Mouse (Mus musculus): ENCODE results near the gene Erc2.

The Erc2 gene

DNA sequence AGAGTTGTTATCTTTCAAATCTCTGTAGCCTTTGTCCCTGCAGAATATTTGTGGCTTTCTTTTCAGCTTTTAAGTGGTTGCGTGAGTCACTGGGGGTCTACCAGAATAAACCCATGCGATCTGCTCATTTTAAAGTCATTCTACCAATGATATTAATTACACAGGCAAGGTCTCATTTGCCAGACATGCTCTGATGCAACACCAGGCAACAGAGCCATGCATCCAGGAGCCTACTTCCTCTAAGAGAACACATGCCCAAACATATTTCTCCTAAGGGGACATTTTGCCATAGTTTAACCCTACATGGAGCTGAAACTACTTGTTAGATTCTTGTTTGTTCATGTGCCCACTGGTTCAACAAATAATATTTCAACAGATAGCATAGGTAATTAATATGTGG lies 584.1 kb downstream of the Erc2 start:
- DNase-seq, result no peak

DNA sequence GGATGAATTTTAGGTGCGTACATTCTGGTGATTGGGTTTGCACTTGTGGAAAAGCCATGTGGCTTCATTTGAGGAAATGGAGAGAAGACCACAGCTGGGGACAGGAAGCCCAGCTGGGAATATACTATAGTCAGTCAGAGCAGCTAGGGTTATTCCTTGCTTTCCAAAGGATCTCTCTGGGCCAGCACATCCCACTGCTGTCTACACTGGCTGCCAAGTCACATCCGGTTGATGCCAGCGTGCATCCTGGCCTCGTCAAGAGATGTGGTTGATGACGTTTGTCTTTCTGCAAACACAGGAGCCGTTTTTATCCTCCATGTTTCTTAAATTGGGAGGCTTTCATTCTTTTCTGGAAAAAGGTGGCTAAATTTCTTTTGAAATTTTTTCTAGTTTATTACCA lies 603.3 kb downstream of the Erc2 start:
- DNase-seq, result no peak

DNA sequence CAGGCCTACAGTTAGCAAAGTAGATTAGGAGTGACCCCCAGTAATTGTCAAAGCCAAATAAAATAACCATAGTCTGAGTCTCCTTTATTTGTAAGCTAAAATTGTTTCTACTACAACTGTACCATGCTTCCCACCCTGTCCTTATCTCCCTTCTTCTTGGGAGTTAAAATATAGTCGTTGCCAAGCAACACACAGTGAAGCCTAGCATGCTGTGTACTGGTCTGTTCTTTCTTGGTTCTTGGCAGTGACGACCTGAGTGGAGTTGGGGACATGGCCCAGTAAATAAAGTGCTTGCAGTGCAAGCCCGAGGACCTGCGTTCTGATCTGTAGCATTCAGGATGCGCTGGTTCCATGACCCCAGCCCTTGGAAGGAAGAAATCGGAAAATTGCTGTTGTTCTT lies 608.3 kb downstream of the Erc2 start:
- no peak for DNase-seq

DNA sequence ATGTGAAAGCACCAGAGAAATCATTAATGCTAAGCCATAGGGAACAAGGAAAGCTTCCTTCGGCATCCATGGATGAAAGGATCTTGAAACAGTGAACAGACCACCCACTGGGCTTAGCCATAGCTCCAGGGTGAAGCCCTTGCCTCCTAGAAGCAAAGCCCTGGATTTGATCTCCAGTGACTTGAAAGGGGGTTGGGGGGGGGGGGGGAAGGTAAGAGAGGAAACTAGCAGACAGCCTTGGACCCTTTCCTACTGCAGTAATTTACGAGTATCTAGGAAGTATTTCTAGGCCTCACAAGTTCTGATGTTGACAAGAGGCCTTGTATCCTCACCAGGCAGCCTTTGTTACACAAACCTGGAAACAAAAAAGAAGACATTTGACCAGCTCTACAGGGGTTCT lies 609.0 kb downstream of the Erc2 start:
- no peak for DNase-seq

DNA sequence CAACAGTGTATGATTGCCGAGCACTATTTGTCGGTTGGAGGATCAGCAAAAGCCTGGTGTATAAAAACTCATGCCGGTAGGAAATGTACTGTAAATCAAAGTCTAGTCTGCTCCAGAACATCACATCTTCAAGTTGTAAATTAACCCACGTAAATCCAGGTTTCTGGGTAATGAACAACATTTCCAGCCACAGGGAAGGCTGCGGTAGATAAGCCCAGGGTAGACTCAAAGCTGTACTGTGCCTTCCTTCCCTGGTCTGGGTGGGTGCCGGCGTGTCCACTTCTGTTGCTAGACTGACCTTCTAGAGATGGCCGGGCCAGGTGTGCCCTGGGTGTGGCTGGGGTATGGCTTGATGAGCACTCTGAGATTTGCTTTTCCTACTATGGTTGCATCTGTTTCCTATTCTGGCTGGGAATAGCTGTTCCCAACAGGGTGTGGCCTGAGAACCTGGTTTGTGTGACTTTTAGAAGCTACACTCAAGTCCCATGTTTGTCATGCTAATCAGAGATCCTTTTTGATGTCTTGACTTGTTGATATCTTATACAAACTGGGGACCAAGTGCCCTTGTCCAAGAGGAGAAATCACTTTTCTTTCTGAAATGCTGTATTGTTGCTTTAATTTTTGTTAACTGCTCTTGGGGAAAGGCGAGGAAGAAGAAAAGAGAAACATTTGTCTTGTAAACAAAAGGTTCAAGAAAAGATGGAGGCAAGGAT lies 616.3 kb downstream of the Erc2 start:
- DNase-seq, result no peak

DNA sequence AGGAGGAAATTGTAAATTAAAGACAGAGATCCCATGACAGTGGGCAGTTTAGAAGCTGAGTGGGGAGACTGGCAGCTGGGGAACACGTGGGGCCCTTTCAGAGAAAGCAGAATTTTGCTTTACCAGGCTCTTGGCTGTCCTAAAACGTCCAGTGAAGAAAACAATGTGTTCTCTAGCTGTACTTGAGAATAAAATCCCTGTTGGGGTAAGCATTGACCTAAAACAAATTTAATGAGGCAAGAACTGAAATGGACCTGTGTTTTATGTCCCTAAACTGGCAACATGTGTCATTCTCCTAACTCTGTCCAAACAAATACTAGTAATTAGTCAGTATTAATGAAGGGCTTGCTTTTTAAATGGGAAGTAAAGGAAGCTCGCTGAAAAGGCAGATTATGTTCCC lies 617.9 kb downstream of the Erc2 start:
- DNase-seq, result no peak

DNA sequence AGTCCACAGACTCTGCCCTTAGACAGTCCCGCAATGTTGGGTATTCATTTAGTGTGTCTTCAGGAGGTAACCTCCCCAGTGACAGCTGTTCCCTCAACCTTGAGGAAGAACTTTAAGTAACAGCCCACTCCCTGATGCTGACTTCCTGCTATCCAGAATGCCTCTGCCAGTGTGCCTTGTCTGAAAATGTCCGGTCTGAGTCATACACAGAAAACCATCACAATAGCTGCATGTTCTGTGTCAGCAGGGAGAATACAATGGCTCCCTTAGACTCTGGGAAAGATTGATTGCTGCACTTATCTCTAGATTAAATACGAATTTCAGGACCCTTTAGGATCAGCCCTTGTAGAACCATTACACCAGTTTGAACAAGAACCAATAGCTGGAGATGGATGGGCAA lies 620.5 kb downstream of the Erc2 start:
- DNase-seq, result no peak

DNA sequence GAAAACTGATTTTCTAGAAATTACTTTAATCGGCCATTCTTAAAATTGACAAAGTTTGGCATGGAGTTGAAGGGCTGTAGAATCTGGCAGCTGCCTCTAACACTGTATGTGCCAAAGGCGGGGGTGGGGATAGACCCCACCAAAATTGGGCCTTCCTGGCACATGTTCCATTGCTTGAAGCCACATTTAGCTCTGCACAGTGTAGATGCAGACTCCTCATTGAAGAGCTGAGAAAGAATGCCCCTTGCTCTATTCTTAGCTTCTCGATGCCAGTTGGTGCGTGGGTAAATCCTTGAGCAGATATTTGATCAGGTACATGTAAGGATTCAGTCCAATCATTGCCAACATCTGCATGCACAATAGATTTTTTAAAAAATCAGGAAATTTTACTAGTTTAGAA lies 621.2 kb downstream of the Erc2 start:
- DNase-seq, result no peak

DNA sequence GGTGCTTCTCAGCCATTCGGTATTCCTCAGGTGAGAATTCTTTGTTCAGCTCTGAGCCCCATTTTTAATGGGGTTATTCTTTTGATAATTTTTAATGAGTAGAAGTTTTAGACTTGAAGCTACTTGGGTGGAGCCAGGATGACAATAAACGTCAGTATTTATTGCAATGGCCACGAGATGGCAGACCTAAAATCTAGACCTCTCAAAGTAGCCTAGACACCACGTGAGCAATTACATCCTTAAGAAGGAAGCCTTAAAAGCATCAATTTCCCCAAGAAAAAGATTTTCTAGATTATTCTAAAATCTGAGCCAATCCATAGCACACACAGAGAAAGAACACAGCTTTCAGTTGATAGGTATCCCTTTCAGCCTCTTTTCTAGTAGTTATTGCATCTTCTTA lies 640.5 kb downstream of the Erc2 start:
- no peak for DNase-seq

DNA sequence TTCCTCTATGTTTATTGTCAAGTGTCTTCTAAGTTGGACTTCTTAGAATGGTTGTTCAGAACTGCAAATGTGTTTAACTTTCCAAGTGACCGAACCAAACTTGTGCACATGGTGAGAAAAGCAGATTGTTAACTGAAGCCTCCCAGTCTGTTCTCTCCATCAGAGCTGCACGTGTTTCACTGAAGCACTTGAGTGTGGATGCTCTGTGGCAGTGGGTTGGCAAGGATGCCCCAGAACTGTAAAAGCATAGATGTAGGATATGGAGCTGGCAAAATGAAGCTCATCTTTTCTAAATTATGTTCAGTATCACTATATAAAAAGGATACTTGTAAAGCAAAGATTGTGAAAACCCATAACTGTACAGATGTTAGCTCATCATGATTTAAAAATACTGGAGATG lies 645.1 kb downstream of the Erc2 start:
- DNase-seq, result no peak

DNA sequence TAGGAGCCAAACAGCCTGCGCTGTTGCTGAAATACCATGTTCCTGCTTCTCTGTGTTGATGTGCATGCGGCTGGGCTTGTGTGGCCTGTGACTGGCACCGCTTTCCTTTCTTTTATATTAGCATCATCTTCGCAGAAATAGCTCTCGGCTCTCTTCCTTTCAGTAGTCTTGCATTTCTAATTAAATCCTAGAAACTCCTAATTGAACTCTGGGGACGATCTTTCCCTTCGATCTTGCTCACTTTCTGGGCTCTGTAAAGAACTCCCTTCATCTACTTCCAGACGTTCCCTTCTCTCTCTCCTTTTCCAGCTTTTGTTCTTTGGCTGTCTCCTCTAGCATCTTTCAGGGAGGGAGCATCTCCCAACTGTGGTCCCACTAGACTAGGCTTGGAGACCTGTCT lies 649.6 kb downstream of the Erc2 start:
- no peak for DNase-seq

DNA sequence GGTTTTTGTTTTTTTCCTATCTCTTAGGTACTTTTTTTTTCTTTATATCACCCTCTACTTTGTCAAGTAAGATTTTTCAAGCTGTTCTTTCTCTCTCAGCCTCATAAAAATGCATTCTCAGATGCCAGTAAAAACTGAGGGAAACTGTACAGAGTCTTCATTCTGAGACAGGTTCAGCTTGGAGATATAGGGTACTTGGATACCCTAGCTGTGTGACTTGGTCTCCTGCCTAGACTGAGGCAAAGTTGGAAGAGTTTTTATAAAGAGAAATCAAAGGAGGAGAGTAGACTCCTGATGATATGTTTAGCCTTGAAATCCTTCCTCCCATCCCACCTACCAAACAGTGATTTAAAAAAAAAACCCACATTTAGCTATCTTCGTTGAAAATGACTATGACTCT lies 651.4 kb downstream of the Erc2 start:
- DNase-seq, result no peak

DNA sequence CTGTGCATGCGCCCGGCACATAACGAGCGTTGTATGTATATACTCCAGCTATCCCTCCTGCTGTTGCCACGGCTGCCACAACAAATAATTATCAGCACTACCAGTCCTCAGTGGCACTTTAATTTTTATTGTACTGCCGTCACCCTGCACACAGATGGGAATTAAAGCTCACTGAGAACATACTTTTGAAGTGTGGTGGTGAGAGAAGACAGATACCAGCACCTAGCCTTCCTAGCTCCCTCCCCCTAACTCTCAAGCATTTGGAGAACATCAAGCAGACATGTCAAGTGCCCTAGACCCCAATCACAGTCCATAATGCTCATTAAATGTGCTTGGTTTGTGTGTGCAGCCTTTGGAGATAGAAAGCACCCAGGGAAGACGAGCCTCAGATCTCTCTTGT lies 652.6 kb downstream of the Erc2 start:
- no peak for DNase-seq

DNA sequence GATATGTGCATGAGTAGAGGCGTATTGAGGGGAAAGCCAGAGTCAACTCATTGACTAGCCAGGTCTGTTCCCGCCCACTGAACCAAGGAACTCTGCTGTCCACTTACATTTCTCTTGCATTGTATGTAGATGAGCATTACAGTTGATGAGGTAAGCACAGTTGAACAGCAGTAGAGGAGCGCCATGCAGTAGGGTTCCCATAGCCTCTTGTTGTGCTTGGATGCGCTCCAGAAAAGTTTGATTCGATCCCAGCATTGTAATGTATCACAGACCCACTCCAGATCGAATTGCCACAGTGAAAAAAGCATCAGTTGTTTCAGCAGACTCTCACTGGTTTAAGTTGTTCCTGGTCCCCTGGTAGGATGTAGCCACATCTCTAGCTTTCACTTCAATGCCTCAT lies 656.7 kb downstream of the Erc2 start:
- no peak for DNase-seq

DNA sequence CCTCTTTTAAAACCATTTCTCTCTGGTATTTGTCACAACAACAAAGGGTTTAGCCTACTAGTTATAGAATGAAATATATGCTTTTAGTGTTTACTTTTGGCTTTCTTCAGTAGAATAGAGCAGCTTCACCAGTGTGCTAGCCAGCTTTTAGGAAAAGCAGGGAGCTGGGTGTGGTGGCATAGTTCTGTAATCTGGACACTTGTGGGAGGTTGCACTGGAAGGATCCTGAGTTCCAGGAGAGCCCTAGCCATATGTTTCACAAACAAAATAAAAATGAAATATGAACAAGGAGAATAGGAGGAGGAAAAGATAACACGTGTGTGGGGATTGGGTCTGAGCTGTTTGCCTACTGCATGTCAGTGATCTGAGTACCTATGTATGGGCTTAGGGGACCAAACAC lies 658.1 kb downstream of the Erc2 start:
- DNase-seq, result no peak

DNA sequence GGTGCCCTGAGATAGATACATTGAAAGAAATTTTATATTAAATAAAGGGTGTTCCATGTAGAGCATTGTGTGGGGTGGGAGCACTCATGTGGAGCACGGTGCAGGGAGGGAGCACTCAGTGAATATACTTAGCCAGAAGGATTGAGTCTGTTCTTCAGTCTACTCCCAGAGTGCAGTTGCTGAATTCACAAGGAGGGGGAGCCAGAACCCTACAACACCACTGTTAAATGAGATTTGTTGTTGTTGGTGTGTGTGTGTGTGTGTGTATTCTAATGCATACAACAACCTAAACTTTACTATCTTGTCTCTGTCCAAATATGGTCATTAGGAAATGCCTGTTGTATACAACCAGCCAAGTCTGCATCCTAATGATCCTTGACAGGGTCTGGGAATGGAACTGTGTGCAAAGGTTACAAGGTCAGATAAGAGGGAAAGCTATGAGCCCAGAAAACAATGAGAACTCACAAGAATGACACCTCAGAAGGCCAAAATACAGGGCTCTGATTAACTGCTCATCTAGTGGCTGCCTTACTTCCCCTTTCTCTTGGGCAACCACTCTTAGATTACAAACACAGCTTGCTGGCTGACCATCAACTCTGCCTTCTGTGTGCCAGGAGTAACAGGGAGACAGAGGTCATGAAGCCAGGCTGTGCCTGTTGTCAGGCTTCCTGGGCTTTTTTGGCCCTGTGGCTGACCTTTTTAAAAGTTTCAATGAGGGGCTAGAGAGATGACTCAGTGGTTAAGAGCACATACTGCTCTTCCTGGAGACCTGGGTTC lies 661.3 kb downstream of the Erc2 start:
- peak; percentile 39 to 46 for DNase-seq

DNA sequence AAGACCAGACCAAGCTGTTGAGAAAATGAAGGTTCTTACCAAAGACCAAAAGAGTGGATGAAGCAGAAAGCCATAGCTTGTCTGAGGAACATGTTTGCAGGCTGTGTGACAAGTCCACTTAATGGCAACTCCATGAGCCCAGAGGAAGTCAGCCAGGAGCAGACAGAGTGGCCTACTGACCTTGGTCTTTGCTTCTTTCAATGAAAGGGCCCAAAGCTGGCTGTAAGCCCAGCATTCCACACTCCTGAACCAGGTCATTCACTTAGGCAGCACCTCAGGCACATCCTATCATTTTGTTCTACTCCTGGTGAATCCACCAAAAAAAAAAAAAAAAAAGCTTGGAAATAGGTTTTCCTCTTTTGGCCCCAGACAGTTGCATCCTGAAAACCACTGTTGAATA lies 664.3 kb downstream of the Erc2 start:
- DNase-seq, result no peak

DNA sequence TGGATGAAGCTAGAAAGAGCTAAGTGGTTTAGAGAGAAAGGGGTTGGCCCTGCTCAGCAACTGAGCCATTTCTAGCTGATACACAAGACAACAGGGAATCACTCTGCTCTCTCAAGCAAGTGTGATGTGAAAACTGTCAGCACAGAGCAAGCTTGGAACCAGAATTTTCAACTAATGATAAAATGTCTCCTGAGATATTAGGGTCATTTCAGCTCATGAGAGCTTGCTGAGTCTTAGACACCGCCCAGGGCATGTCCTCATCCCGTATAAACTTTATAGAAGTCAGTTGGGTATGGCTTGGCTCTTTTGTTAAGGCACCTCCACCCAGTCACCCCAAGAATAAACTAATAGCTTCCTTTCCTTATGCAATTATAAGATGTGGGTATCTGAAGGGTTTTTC lies 666.0 kb downstream of the Erc2 start:
- no peak for DNase-seq

DNA sequence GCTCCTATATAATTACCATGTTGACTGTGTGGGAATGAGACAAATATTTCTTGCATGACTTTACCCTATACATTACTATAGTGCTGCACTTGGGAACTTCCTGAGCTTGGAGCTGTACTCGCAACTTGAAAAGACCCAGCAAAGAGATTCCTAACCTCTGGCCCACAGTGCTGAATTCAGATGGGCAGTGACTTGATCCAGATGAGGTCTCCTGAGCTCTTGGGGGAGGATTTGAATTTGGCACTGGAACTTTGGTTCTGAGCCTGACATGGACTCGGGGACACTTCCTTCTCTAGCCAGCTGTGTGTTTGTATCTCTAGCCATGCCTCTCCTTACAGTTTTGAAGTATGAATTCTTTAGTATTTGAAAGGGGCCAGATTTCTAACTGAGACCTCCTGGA lies 666.7 kb downstream of the Erc2 start:
- no peak for DNase-seq

DNA sequence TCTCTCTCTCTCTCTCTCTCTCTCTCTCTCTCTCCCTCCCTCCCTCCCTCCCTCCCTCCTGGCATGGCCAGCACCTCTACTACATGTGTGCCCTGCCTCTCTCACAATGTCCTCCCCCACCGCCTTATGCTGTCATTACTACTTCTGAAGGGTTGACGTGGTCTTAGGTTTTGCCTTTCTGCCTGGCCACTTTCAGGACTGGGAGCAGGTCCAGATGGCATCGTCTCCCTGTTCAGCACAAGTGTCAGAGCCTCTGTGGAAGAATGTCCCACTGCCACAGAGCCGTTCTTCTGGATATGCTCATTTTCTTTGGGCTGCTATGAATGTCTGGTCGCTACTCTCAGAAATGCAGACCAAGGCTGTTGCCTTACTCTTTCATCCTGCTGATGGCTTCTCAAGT lies 671.7 kb downstream of the Erc2 start:
- DNase-seq, result no peak

DNA sequence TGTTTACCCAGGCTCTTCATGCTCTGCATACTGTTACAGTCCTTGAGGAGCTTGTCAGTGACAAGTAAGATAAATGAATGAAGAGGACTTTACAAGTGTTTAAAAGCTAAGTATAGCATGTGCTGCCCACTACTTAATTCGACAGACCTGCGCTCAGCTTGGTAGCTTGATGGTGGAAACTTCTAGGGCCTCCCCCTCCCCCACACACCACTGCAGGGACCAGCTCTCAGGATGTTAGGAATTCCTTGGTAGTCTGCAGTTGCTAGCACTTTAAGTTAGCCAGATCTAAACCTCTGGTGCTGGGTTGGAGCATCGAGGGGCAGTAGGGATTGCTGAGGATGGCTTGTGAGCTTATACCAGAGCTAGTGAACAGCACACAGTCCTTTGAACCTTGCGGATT lies 672.9 kb downstream of the Erc2 start:
- no peak for DNase-seq

DNA sequence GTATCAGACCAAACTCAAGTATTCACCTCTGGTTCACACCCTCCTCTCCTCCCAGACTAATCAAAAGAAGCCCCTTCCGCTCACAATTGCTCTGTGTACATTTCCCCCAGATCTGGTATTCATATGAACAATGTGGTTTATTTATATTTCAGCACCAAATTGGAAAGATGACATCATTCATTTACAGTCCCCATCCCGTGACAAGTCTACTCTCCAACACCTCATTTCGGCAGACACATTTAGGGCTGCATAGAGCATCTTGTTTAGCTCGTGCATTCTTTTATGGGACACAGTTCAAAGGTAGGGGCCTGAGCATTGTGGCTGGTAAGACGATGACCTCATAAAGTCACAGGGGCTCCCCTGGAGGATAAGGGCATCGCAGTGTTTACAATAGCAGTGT lies 677.9 kb downstream of the Erc2 start:
- no peak for DNase-seq

DNA sequence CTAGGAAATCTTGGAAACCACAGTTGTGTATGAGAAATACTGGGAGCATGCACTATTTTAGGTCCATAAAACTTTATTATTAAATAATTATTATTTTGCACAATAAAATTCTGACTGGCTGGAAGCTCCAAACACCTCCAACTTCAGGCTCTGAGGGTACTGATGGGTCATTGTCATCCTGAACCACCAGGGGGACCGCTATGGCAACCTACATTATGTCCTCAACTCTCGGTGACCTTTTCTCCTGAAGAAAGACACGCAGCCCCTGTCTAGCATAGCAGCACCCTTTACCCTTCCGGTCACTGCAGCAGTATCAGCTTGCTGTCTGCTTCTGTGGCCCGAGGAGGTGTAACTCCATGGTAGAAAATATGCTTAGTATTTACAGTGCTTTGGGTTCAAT lies 679.0 kb downstream of the Erc2 start:
- no peak for DNase-seq

DNA sequence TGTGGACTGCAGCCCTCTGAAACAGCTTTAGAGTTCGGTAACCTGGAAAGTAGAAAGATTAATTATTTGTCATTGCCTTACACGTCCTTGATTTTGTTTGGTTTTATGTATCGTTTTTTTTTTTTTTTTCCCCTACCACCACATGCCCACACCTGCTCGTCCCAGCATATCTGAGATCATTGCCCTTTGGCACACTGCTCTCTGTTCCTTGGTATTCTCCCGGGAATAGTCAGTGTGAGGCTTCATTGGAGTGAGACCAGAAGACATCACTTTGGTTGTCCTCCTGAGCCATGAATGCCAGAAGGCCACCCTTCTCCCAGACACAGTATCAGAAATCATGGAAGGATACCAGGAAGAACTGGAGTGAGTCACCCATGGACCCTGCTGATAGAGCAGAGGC lies 681.9 kb downstream of the Erc2 start:
- DNase-seq, result no peak

DNA sequence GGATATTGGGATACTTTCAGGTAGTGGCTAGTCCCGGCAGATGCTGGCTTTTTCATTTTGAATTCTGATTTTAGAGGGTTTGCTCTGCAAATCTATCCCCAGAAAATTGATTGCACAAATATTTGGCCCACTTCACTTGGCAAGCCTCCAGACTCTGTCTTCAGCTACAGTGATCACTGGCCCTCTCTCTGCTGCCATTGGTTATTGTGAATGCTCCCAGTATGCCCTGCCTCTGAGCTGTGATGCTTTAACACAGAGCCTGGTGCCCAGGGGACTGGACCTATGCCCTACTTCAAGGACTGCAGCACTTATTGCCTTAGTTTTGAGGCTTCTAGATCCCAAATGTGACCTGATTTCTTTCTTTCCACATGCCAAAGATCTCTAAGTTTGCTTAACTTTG lies 686.4 kb downstream of the Erc2 start:
- no peak for DNase-seq

Measured in lung, adult 18-20 months (tissue).